Mouse (Mus musculus) CH12.LX (cell line): ENCODE data around the gene Kcnj10. TPM values are rescaled to one million over a fixed set of nuclear protein-coding genes. Genes with fewer than 3 reads are reported as not detected.

Source experiments
- DNase-seq: peaks from one replicate; pipeline ENCODE4 v3.0.0-alpha.2; 2013; ENCODE audit errors: extremely low read depth
- H3K27ac ChIP-seq: 2 replicates; pipeline ENCODE4 v1.5.1; 2012; ENCODE audit warnings: low read depth, mild to moderate bottlenecking, control low read depth, moderate library complexity; ENCODE audit not compliant: insufficient read depth
- H3K27me3 ChIP-seq: replicated peaks from 2 replicates; pipeline ENCODE3; 2012; ENCODE audit warnings: inconsistent platforms
- H3K36me3 ChIP-seq, 2 experiments: replicated peaks in 1 of 2; 2 replicates each; pipeline versions ENCODE3 to v1.6.1; 2012; ENCODE audit warnings: inconsistent platforms in 1 of 2, low read length in 1 of 2, mild to moderate bottlenecking in 1 of 2, mixed read lengths in 1 of 2, moderate library complexity in 1 of 2; ENCODE audit not compliant: control insufficient read depth in 1 of 2, insufficient read depth in 1 of 2
- H3K4me1 ChIP-seq, 2 experiments: 2 replicates each; pipeline ENCODE4 v1.6.1; 2012; ENCODE audit warnings: inconsistent platforms in 1 of 2, moderate library complexity in 1 of 2; ENCODE audit not compliant: insufficient read depth in 2 of 2, control insufficient read depth in 1 of 2
- H3K4me2 ChIP-seq: 2 replicates; pipeline ENCODE4 v1.6.1; 2012; ENCODE audit warnings: low read depth, mild to moderate bottlenecking, control low read depth; ENCODE audit not compliant: poor library complexity, insufficient read depth, severe bottlenecking
- H3K4me3 ChIP-seq, 3 experiments: fragments of 150-350 bp in 1 of 3; sonication (generic) in 1 of 3; replicated peaks in 1 of 3; 2 replicates each; pipeline versions ENCODE3 to v1.5.1; 2011 to 2012; ENCODE audit warnings: low read depth in 2 of 3, low read length in 2 of 3, mild to moderate bottlenecking in 2 of 3, moderate library complexity in 2 of 3, control low read depth in 1 of 3, improper control_type of control experiment in 1 of 3, inconsistent platforms in 1 of 3, mixed read lengths in 1 of 3; ENCODE audit not compliant: poor library complexity in 1 of 3
- H3K79me2 ChIP-seq: replicated peaks from 2 replicates; pipeline ENCODE4 v1.6.1; 2012; ENCODE audit warnings: mild to moderate bottlenecking, moderate library complexity; ENCODE audit not compliant: control insufficient read depth, poor library complexity, insufficient read depth, severe bottlenecking; ENCODE audit errors: extremely low read depth
- H3K9ac ChIP-seq: 2 replicates; pipeline ENCODE4 v1.6.1; 2012; ENCODE audit warnings: low read depth, mild to moderate bottlenecking, control low read depth, moderate library complexity; ENCODE audit not compliant: insufficient read depth
- H3K9me3 ChIP-seq: replicated peaks from 2 replicates; pipeline ENCODE3; 2012; ENCODE audit warnings: low read length, inconsistent platforms, mixed read lengths
- BHLHE40 ChIP-seq: IDR thresholded peaks from 2 replicates; pipeline ENCODE4 v1.6.1; 2011; ENCODE audit warnings: mild to moderate bottlenecking, low read depth, low read length, improper control_type of control experiment
- CHD1 ChIP-seq: IDR thresholded peaks from 2 replicates; pipeline ENCODE4 v1.6.1; 2012; ENCODE audit warnings: low read depth, low read length, improper control_type of control experiment, inconsistent platforms
- CHD2 ChIP-seq: IDR thresholded peaks from 2 replicates; pipeline ENCODE4 v1.6.1; 2011; ENCODE audit warnings: low read length, improper control_type of control experiment
- HCFC1 ChIP-seq: IDR thresholded peaks from 2 replicates; pipeline ENCODE4 v1.6.1; 2012; ENCODE audit warnings: low read depth, mild to moderate bottlenecking, inconsistent platforms, low read length, improper control_type of control experiment
- JUN ChIP-seq: IDR thresholded peaks from 2 replicates; pipeline ENCODE4 v1.6.1; 2011; ENCODE audit warnings: low read depth, mild to moderate bottlenecking, low read length, improper control_type of control experiment, moderate library complexity; ENCODE audit not compliant: insufficient read depth
- JUND ChIP-seq: conservative IDR thresholded peaks from 2 replicates; pipeline ENCODE4 v1.6.1; 2011; ENCODE audit warnings: low read depth, low read length, improper control_type of control experiment
- MAZ ChIP-seq: IDR thresholded peaks from 2 replicates; pipeline ENCODE4 v1.6.1; 2012; ENCODE audit warnings: low read depth, mild to moderate bottlenecking, inconsistent platforms, low read length, improper control_type of control experiment, moderate library complexity
- MXI1 ChIP-seq: IDR thresholded peaks from 2 replicates; pipeline ENCODE4 v1.6.1; 2011; ENCODE audit warnings: mild to moderate bottlenecking, low read depth, low read length, improper control_type of control experiment
- NRF1 ChIP-seq: IDR thresholded peaks from 2 replicates; pipeline ENCODE4 v1.6.1; 2014; ENCODE audit warnings: low read depth, mild to moderate bottlenecking, inconsistent platforms, low read length, improper control_type of control experiment, moderate library complexity
- POLR2A ChIP-seq: IDR thresholded peaks from 2 replicates; pipeline ENCODE4 v1.6.1; 2011; ENCODE audit warnings: low read depth, mild to moderate bottlenecking, improper control_type of control experiment, low read length
- POLR2AphosphoS2 ChIP-seq: IDR thresholded peaks from 2 replicates; pipeline ENCODE4 v1.6.1; 2011; ENCODE audit warnings: low read depth, low read length, improper control_type of control experiment
- RCOR1 ChIP-seq: conservative IDR thresholded peaks from 2 replicates; pipeline ENCODE4 v1.6.1; 2012; ENCODE audit warnings: low read depth, mild to moderate bottlenecking, inconsistent platforms, low read length, improper control_type of control experiment
- SIN3A ChIP-seq: IDR thresholded peaks from 2 replicates; pipeline ENCODE4 v1.6.1; 2012; ENCODE audit warnings: low read length, improper control_type of control experiment, inconsistent platforms
- USF2 ChIP-seq: conservative IDR thresholded peaks from 2 replicates; pipeline ENCODE4 v1.6.1; 2011; ENCODE audit warnings: low read depth, low read length, improper control_type of control experiment
- ZKSCAN1 ChIP-seq: IDR thresholded peaks from 2 replicates; pipeline ENCODE4 v1.6.1; 2012; ENCODE audit warnings: low read depth, inconsistent platforms, low read length, improper control_type of control experiment, borderline replicate concordance
- ZNF384 ChIP-seq: IDR thresholded peaks from 2 replicates; pipeline ENCODE4 v1.6.1; 2012; ENCODE audit warnings: low read depth, low read length, improper control_type of control experiment, inconsistent platforms
- dilution Hi-C: fragments of 300-500 bp; cut with MboI; formaldehyde crosslinking; loops from 2 replicates; pipeline ENCODE4 v1.14.3; 2020; ENCODE audit warnings: low sequenced_read_pairs; ENCODE audit not compliant: extremely low pct_unique_long_range_greater_than_20kb, extremely low pct_ligation_motif_present
- in situ Hi-C: fragments of 300-500 bp; cut with MboI; formaldehyde crosslinking; loops from 3 replicates; pipeline ENCODE4 v1.14.3; 2019; ENCODE audit warnings: low sequenced_read_pairs, low pct_ligation_motif_present, low pct_unique_long_range_greater_than_20kb, mixed read lengths
- polyA plus RNA-seq: library from polyadenylated mRNA; unstranded; fragments of >175 nt; gene quantifications from 2 replicates; pipeline ENCODE4 v1.2.1, GENCODE M21; 2012; ENCODE audit warnings: low read depth; ENCODE audit not compliant: insufficient read length
- total RNA-seq, 2 experiments: library from RNA; depleted of rRNA; stranded (reverse); fragments of 300-350 nt in 1 of 2; fragments of >200 nt in 1 of 2; gene quantifications; 2 replicates each; pipeline ENCODE4 v1.2.3; 2012 to 2014

Gene Kcnj10
- total and polyA plus RNA-seq, 3 experiments, result 0.06 to 0.13 TPM; not detected in 1

GRCm38 (mm10) chr1:172297611-172298537, 43.1 kb upstream of the Kcnj10 start, which contains the start of gene Atp1a2:
Atp1a2 (minus strand) TSS chr1:172298064.
- Histone ChIP-seq H3K79me2 (no peaks in the 10 kb centered on the region), H3K27ac (no peak within 1 kb of the TSS), H3K4me2 (no peak within 1 kb of the TSS), H3K4me3 (no peak within 1 kb of the TSS), H3K9me3 (no peaks in the 10 kb centered on the region), H3K27me3 (peaks cover 48% of the 10 kb centered on the region), H3K9ac (no peak within 1 kb of the TSS), H3K36me3 (no peaks in the 10 kb centered on the region), H3K4me1 (peaks cover 0 to 5% of the 10 kb centered on the region in 2 experiments; a peak in 2 of 4 replicates)
- no peak for DNase-seq
- dilution Hi-C loops (no loop called here), in situ Hi-C loops (no loop called here)
- TF ChIP-seq CHD2 (no peak), POLR2A (no peak), MXI1 (no peak), BHLHE40 (no peak), CHD1 (no peak)

- DNase-seq, result no peak
- H3K4me1 ChIP-seq, result peaks cover 0 to 5% of the 10 kb centered on the region in 2 experiments; a peak in 2 of 4 replicates
- peaks cover 38% of the 10 kb centered on the region for H3K27me3 ChIP-seq
- no peak overlapping the region for H3K4me2 ChIP-seq
- no peak for TF ChIP-seq POLR2A
- no peak for TF ChIP-seq NRF1
- no peak for TF ChIP-seq ZKSCAN1
- no peak for TF ChIP-seq USF2
- TF ChIP-seq SIN3A, result no peak
- no peak for TF ChIP-seq RCOR1
- no peak for TF ChIP-seq JUN
- TF ChIP-seq ZNF384, result no peak
- no peak for TF ChIP-seq JUND
- TF ChIP-seq HCFC1, result no peak
- no peak for TF ChIP-seq MAZ
- no peak for TF ChIP-seq POLR2AphosphoS2
- H3K4me3 ChIP-seq, result no peak overlapping the region
- H3K9me3 ChIP-seq, result no peaks in the 10 kb centered on the region
- no peak overlapping the region for H3K27ac ChIP-seq
- in situ Hi-C loops, result no loop called here
- dilution Hi-C loops, result no loop called here
- no peaks in the 10 kb centered on the region for H3K79me2 ChIP-seq
- no peak overlapping the region for H3K9ac ChIP-seq
- H3K36me3 ChIP-seq, result no peaks in the 10 kb centered on the region
Measured at GRCm38 (mm10) chr1:172299528-172299927, 41.5 kb upstream of the Kcnj10 start.
